Mouse (Mus musculus) spleen, postnatal 36 days (tissue): Measurements from ENCODE around the gene Hoxc10.
A peak's percentile ranks its signal among the peaks of the same experiment; 100 is the strongest.

ENCODE experiments used
- DNase-seq, 2 experiments: peaks; one replicate each; pipeline ENCODE4 v3.0.0; 2022; ENCODE audit warnings: low spot score in 2 of 2, mixed read lengths in 1 of 2

The Hoxc10 gene

DNA sequence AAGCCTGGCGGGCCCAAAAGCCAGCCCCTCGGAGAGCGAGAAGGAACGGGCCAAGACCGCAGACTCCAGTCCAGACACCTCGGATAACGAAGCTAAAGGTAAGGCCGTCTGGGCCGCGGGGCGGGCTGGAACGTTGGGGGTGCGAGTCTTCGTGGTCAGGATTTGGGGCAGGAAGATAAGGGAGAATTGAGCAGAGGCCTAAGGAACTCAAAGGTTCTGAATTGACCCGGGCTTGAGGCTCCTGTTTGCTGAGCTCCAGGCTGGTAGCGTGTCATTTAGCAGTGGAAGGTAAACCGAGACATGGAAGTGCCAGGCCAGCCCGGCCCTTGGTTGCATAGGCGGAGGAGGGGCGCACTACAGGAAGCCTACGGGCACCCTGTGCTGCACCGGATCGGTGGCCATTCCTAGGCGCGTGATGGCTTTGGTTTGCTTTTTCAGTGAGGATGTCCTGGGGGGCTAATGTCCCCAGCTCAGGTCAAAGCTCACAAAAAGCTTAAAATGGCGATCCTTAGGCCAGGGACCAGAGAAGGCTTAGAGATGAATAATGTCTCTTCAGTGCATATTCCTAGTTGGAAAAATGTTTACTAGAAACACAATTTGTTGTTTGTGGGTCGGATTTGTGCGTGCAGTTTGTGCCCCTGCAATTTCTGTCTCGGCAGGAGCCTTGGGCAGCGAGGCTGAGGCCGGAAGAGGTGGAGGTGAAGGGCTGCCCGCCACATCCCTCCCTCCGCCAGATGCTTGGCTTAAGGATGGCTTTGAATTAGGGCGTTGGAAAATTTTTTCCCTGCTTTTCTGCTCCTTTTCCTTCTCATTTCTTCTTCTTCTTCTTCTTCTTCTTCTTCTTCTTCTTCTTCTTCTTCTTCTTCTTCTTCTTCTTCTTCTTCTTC, 1.2 kb downstream of the Hoxc10 start:
- DNase-seq = no peak

- DNase-seq = no peak
These were observed 2.7 kb downstream of the Hoxc10 start for GRCm38 (mm10) chr15:102969296-102969695.

DNA sequence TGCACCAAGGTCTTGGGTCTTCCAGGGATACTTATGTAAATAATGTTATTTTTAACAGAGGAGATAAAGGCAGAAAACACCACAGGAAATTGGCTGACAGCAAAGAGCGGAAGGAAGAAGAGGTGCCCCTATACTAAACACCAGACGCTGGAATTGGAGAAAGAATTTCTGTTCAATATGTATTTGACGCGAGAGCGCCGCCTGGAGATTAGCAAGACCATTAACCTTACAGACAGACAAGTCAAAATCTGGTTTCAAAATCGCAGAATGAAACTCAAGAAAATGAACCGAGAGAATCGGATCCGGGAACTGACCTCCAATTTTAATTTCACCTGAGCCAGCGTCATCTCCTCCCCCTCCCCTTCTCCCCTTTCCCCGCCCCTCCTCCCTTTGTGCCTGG, 4.1 kb downstream of the Hoxc10 start:
- DNase-seq = no peak

DNA sequence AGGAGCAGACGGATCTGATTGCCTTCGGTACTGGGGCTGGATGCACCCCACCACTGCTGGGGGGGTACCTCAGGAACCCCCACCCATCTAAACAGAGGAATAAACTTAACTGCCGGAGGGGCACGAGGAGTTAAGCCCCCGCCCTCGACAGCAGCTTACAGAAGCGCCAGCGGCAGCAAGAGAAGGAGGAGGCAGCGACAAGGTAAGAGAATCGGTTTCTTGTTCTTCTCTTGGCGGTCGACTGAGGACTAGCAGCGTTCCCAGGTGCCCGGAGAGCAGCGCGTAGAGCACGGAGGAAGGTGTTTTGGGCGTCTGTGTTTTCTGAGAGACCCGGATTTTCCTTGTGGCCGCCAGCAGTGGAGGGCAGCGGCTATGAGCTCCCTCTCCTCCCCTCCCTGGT, 5.7 kb downstream of the Hoxc10 start:
- DNase-seq = no peak

DNA sequence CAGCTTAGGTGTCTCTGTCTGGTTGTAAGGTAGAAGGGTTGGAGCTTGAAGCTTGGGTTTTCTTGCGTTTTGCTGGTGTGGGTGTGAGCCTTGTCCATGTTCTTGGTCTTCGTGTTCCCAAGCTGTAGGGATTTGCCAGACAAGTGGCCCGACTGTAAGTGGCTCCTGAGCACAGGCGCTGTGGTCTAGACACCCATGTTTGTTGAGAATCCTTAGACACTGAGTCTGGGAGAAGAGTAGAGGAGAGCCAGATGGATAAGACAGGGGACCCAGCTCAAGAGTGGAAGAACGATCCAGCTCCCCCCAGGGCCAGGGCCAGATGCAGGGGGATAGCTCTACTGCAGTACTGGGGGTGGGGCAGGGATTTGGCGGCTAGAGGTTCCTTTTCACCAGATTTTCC, 6.2 kb downstream of the Hoxc10 start:
- DNase-seq = no peak

GRCm38 (mm10) chr15:102975034-102975433, 8.4 kb downstream of the Hoxc10 start:
- no peak for DNase-seq

GRCm38 (mm10) chr15:102975688-102976111, 9.1 kb downstream of the Hoxc10 start:
- no peak for DNase-seq

- DNase-seq = no peak
These were observed 9.6 kb downstream of the Hoxc10 start, which contains the start of gene Hoxc9 for GRCm38 (mm10) chr15:102976171-102976570. Hoxc9 (plus strand) TSS chr15:102976439.

DNA sequence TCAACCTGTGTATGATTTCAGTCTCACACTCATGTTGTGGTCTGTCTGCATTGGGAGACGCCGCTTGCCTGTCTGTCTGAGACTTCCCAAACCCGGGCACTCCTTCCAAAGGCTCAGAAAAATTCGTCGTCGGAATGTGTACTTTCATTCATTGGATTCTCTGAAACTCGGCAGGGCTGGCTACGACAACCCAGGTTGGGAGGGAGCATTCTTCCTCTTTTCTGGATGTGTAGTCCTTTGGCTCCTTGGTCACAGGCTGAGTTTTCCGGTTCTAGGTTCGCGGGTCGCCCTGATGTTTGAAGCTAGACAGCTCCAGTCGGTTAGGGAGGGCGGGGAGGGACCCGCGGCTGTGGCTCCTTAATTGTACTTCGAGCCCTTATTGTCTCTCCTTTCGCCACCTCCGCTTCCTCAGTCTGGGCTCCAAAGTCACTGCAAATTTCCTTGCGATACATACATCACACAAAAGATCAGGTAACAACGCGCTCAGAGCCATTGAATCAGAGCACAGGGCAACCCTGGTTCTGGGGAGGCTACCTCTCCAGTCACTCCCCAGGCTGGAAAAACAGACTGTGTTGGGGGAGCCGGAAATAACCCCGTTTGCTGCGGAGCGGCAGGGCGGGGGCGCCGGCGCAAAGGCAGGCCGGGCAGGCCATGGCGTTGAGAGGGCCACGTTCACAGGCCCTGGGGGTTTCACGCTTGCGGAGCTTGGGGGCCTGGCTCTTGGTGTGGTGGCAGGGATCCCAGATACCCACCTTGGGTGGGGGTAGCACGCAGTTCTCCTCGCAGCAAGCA, 10.2 kb downstream of the Hoxc10 start:
- no peak for DNase-seq

GRCm38 (mm10) chr15:102977423-102977974, 10.9 kb downstream of the Hoxc10 start:
- no peak for DNase-seq

- DNase-seq = no peak
These were observed 12.3 kb downstream of the Hoxc10 start for GRCm38 (mm10) chr15:102978615-102979515.

- no peak for DNase-seq
These were observed 13.3 kb downstream of the Hoxc10 start for GRCm38 (mm10) chr15:102979936-102980335.

DNA sequence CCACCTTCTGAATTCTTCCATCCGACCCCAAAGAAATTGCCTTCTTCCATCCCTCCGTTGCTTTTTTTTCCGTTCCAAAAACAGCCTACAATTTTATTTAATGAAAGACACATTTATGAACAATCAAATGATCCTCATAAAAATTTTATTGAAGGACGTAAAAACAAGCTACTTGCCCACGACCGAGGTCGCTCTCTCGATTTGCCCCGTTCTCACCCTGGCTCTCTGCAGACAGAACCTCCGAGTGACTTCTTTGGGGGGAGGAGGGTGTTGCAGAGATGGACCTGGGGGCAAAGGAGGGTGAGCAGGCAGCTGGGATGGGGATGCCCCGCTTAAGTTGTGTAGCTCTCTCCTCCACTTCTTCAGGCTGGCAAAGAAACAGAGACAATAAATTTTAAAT, 13.8 kb downstream of the Hoxc10 start:
- no peak for DNase-seq

- no peak for DNase-seq
These were observed 14.3 kb downstream of the Hoxc10 start for GRCm38 (mm10) chr15:102980912-102981311.

DNA sequence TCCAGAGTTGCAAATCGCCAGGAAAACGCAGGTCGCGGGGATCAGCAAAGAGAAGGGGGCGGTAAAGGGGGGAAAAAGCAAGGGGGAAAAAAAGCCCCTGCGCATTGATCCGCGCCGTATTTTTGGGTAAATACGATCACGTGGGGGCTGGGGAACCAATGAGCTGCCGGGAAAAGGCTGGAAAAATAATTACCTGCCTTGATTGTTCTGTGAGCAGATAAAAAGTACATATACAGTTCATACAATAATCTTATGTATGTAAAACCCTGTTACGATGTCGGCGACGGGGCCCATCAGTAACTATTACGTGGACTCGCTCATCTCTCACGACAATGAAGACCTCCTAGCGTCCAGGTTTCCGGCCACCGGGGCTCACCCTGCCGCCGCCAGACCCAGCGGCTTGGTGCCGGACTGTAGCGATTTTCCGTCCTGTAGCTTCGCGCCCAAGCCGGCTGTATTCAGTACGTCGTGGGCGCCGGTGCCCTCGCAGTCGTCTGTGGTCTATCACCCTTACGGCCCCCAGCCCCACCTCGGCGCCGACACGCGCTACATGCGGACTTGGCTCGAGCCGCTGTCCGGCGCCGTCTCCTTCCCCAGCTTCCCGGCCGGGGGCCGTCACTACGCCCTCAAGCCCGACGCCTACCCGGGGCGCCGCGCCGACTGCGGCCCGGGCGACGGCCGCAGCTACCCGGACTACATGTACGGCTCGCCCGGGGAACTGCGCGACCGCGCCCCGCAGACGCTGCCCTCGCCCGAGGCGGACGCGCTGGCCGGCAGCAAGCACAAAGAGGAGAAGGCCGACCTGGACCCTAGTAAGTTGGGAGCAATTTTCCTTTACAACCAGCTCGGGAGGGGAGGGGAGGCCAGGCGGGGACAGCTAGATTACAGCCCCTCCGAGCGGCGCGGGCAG, 15.0 kb downstream of the Hoxc10 start:
- no peak for DNase-seq

- DNase-seq = no peak
These were observed 17.1 kb downstream of the Hoxc10 start for GRCm38 (mm10) chr15:102983716-102984115.

- no peak for DNase-seq
These were observed 17.9 kb downstream of the Hoxc10 start for GRCm38 (mm10) chr15:102984521-102984920.

GRCm38 (mm10) chr15:102984925-102985324, 18.3 kb downstream of the Hoxc10 start:
- DNase-seq = no peak

GRCm38 (mm10) chr15:102987124-102987833, 20.7 kb downstream of the Hoxc10 start:
- DNase-seq = peak; percentile 64 to 66

GRCm38 (mm10) chr15:102988078-102988477, 21.5 kb downstream of the Hoxc10 start:
- DNase-seq = no peak
